Comparison of ENCODE assay signal across 9 mouse cellular contexts in genomic region chr6:54719686-54720310, GRCm38 (mm10). TPM values are rescaled to one million over a fixed set of nuclear protein-coding genes. Genes with fewer than 3 reads are reported as not detected.
DNase-seq lines count a peak whose midpoint lies in the region; ATAC-seq lines count a peak whose summit lies in the region.
"Had no signal": no experiment of that assay in that cellular context is flagged by ENCODE, and none has a peak within 500 bp of the region (broad histone marks: within the 10 kb centered on the region; RNA-seq: fewer than 3 reads in every experiment).

No protein-coding gene starts in this region.

- no peaks in the 10 kb centered on the region for H3K27me3 ChIP-seq in kidney, embryonic 14.5 days (ENCODE audit: control insufficient read depth, insufficient read depth, low read length)
- H3K27me3 ChIP-seq: limb, embryonic 12.5 days had no signal

- no peak overlapping the region for H3K27ac ChIP-seq in kidney, embryonic 14.5 days (ENCODE audit: low read depth, low read length)
- H3K27ac ChIP-seq: limb, embryonic 12.5 days had no signal

- no peaks in the 10 kb centered on the region for H3K9me3 ChIP-seq in kidney, embryonic 14.5 days (ENCODE audit: control insufficient read depth, low read length)
- H3K9me3 ChIP-seq: limb, embryonic 12.5 days had no signal

- no peak overlapping the region for H3K4me2 ChIP-seq in kidney, embryonic 14.5 days (replicated peaks; ENCODE audit: low read depth, low read length)
- H3K4me2 ChIP-seq: limb, embryonic 12.5 days had no signal

- H3K4me1 ChIP-seq in kidney, embryonic 14.5 days (ENCODE audit: control insufficient read depth, insufficient read depth, low read length) = no peaks in the 10 kb centered on the region

- H3K9ac ChIP-seq in kidney, embryonic 14.5 days (ENCODE audit: low read depth, low read length) = no peak overlapping the region
- H3K9ac ChIP-seq: limb, embryonic 12.5 days had no signal

- WGBS in kidney, embryonic 14.5 days = 54% methylated on average over 14 of the region's 14 CpGs

- no peak for ATAC-seq in kidney, embryonic 14.5 days (ENCODE audit: low FRiP score, low TSS enrichment)
- ATAC-seq in megakaryocyte, adult 5-6 weeks (ENCODE audit: poor library complexity, severe bottlenecking) = no peak

- H3K36me3 ChIP-seq in kidney, embryonic 14.5 days (ENCODE audit: control insufficient read depth, insufficient read depth, low read length) = no peaks in the 10 kb centered on the region
- H3K36me3 ChIP-seq: limb, embryonic 12.5 days had no signal

- DNase-seq in adrenal gland, postnatal 14 days = peak; percentile 57
- DNase-seq in adrenal gland, postnatal 4 days (ENCODE audit: low spot score in 2 of 2) = no peak
- peak; percentile 66 to 68 for DNase-seq in right cerebral cortex, postnatal 10 days (ENCODE audit: low spot score in 2 of 2)
- DNase-seq in right cerebral cortex, adult 18-20 months = no peak
- DNase-seq in layer of hippocampus, postnatal 14 days (ENCODE audit: low spot score in 2 of 2) = peak; percentile 48 to 71
- peak; percentile 27 to 44 for DNase-seq in thymus, adult 18-20 months

- no peak overlapping the region for H3K4me3 ChIP-seq in kidney, embryonic 14.5 days (ENCODE audit: low read length)
- H3K4me3 ChIP-seq: limb, embryonic 12.5 days had no signal

RNA-seq across cellular contexts. Expression of gene Mturn, which starts 38.4 kb away (rescaled TPM):
- 15.1 and 19.1 TPM in 2 replicates for total RNA-seq in adrenal gland, postnatal 14 days (2021)
- 10 to 100 TPM in 1 of 2 experiments, 1 to 10 TPM in 1; 8.2 to 13.5 TPM for total RNA-seq in adrenal gland, postnatal 4 days (2021)
- total RNA-seq in layer of hippocampus, postnatal 14 days (2021) = 100 to 1,000 TPM; 164 to 166 TPM
- polyA plus RNA-seq in kidney, embryonic 14.5 days (2014; fragmentation: Nextera tagmentation; extraction: Ambion mirVana) = 3.8 and 4.2 TPM in 2 replicates
- total RNA-seq in megakaryocyte, adult 5-6 weeks (2015) = 0.22 and 0.59 TPM in 2 replicates
- 0.37 and 2.4 TPM in 2 replicates for total RNA-seq in megakaryocyte, adult 5-6 weeks (2017)

Comparison
In these comparisons a context has a peak if more than half of its experiments do, and no peak if none do; other contexts are left out.
1. DNase-seq: peak in adrenal gland, postnatal 14 days (single experiment), right cerebral cortex, postnatal 10 days (2 of 2), layer of hippocampus, postnatal 14 days (2 of 2) and thymus, adult 18-20 months (2 of 2); none in adrenal gland, postnatal 4 days (0 of 2) and right cerebral cortex, adult 18-20 months (single experiment).